Mouse (Mus musculus) liver, adult 10 weeks (tissue): ENCODE results near the gene Olfr548-ps1. TPM values are rescaled to one million over a fixed set of nuclear protein-coding genes. Genes with fewer than 3 reads are reported as not detected.

Experiments
- polyA plus RNA-seq: library from polyadenylated mRNA; stranded (reverse); fragments of 350-450 nt; fragmentation: Illumina TruSeq; extraction: RNeasy Lipid Tissue Mini Kit (QIAGEN cat#74804); gene quantifications from one replicate; pipeline ENCODE4 v1.2.3, GENCODE M21; 2014; ENCODE audit warnings: low read depth, low replicate concordance

Gene Olfr548-ps1
- polyA plus RNA-seq = not detected

DNA sequence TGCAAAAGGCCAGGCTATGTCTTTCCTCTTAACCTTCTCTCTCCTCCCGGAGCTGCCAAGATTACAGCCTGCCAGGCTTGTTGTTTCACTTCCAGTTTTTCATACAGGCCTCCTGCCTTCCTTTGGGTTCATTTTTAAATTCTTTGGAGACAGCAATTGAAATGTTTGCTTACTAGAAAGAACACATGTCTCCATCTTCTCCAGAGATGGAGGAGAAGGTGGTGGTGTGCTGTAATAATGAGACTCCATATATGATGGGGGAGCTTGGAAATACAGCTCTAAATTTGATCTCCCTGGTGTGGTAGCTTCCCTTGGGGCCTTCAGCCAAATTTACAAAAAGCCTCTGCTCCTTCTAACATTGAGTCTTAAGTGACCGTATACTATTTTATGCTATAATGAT lies at the start of gene Olfr548-ps1:
Gene Olfr548-ps1, plus strand, starts transcription at position 301 of the 400 bp plus-strand sequence.

DNA sequence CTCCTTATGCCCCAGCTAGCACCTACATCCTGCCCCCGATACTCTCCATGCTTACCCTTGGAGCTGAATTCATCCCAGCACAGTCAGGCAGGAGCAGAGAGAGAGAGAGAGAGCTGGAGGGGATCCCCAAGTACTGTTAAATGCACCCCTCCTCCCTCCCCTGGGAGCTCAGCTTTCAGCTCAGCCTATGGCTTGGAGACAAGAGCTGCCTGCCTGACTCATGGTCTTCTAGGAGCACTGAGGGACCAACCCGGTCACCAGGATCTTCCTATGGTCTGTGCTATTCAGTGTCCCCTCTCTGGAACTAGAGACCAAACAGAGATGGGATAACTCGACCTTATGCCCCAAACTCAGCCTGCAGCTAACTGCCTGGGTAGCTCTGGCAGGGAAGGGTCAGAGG lies 41.2 kb upstream of the Olfr548-ps1 start, which contains the start of gene Olfr545:
Gene Olfr545, minus strand, starts transcription at position 101 of the 400 bp plus-strand sequence.

DNA sequence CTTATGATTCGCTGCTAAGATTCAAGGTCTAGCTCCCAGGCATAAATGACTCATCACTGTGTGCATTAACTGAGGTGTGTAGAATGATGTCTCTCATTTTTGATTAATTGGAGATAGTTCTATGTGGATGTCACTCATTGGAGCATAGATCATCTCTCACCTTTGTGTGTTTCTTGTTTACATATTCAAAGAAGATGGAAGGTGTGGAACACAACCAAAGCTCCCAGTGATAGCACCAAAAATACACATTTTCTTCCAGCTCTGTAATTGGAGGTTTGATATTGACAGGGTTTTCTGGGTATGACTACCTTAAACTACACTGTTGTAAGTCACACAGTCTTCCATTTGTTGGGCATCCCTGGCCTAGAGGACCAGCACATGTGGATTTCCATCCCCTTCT lies 6.2 kb upstream of the Olfr548-ps1 start, which contains the start of gene Olfr547:
Gene Olfr547, plus strand, starts transcription at position 301 of the 400 bp plus-strand sequence.

GRCm38 (mm10) chr7:102549570-102549969 lies 8.9 kb downstream of the Olfr548-ps1 start, which contains the start of gene Olfr549:
Gene Olfr549, plus strand, starts transcription at chr7:102549870.

DNA sequence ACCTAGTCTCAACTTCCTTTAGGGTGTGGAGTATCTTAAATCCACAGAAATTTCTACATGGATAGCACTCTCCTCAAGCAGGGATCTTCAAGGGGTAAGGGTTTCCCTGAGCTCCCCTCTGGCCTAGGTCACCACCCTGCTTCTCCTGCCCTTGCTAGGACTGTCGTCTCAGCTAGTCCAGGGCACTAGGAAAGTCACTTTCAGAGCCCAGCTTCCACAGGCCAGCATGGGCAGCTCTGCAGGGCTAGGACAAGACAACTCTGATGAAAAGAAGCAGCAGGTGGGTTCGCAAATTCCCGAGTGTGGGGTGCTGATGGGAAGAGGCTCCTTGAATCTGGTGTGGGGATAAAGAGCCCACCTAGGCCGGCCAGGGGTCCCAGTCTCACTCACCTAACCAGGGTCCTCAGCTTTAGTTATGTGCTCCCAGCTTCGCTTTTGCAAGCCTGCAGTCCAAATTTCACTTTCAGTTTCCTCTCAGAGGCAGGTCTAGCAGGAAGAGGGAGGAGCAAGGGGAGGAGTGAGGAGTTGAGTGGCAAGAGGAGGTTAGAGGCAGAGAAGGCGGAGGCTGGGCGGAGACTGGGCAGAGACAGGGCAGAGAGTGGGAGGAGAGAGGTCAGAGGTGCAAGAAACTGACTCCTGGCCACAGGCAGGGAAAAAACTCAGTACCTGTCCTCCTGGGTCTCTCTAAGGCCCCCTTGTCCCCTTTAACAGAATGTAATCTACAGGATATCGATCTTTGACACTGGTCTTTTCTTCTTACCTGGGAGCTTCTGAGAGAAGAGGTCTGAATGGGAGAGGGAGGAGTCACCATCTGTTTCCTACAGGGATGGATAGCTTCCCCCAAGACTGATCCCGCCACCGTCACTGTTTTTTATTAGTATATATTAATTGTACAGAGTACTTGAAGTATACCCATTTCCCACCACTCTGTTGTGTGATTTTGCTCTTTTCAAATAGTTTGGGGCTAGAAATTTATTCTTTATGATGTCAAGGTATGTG lies 24.6 kb downstream of the Olfr548-ps1 start, which contains the start of gene Trim21:
Gene Trim21, minus strand, starts transcription at position 488 of the 999 bp plus-strand sequence.

GRCm38 (mm10) chr7:102571142-102571541 lies 30.4 kb downstream of the Olfr548-ps1 start, which contains the start of gene Olfr550:
Gene Olfr550, plus strand, starts transcription at chr7:102571442.

GRCm38 (mm10) chr7:102591786-102592185 lies 51.1 kb downstream of the Olfr548-ps1 start, which contains the start of gene Olfr551:
Gene Olfr551, minus strand, starts transcription at chr7:102591886.

Other genes starting within 250 kb of the Olfr548-ps1 start
- gene Rrm1, start 99.2 kb upstream of the Olfr548-ps1 start, polyA plus RNA-seq = 6.7 TPM
- gene Olfr543, start 59.2 kb upstream of the Olfr548-ps1 start, polyA plus RNA-seq = not detected
- not detected for gene Olfr544, start 52.6 kb upstream of the Olfr548-ps1 start, polyA plus RNA-seq
- gene Olfr545, start 41.3 kb upstream of the Olfr548-ps1 start, polyA plus RNA-seq = not detected
- not detected for gene Olfr547, start 6.1 kb upstream of the Olfr548-ps1 start, polyA plus RNA-seq
- not detected for gene Olfr549, start 9.0 kb downstream of the Olfr548-ps1 start, polyA plus RNA-seq
- 7.4 TPM for gene Trim21, start 24.6 kb downstream of the Olfr548-ps1 start, polyA plus RNA-seq
- gene Olfr550, start 30.5 kb downstream of the Olfr548-ps1 start, polyA plus RNA-seq = not detected
- not detected for gene Olfr551, start 51.0 kb downstream of the Olfr548-ps1 start, polyA plus RNA-seq
- gene Olfr552, start 56.9 kb downstream of the Olfr548-ps1 start, polyA plus RNA-seq = not detected
- not detected for gene Olfr553, start 77.3 kb downstream of the Olfr548-ps1 start, polyA plus RNA-seq
- not detected for gene Olfr554, start 97.5 kb downstream of the Olfr548-ps1 start, polyA plus RNA-seq
- not detected for gene Olfr555, start 117.9 kb downstream of the Olfr548-ps1 start, polyA plus RNA-seq
- not detected for gene Olfr556, start 124.0 kb downstream of the Olfr548-ps1 start, polyA plus RNA-seq
- 2.0 TPM for gene Trim68, start 146.4 kb downstream of the Olfr548-ps1 start, polyA plus RNA-seq
- gene Olfr557, start 155.0 kb downstream of the Olfr548-ps1 start, polyA plus RNA-seq = not detected
- gene Olfr558, start 161.3 kb downstream of the Olfr548-ps1 start, polyA plus RNA-seq = not detected
- gene Olfr33, start 178.2 kb downstream of the Olfr548-ps1 start, polyA plus RNA-seq = not detected
- not detected for gene Olfr559, start 186.6 kb downstream of the Olfr548-ps1 start, polyA plus RNA-seq
- not detected for gene Olfr560, start 218.5 kb downstream of the Olfr548-ps1 start, polyA plus RNA-seq
- not detected for gene Olfr78, start 218.6 kb downstream of the Olfr548-ps1 start, polyA plus RNA-seq
- not detected for gene Olfr561, start 230.3 kb downstream of the Olfr548-ps1 start, polyA plus RNA-seq